Comparison of ENCODE assay signal across 13 mouse cellular contexts in genomic region chr17:30212647-30213046, GRCm38 (mm10).
DNase-seq lines count a peak whose midpoint lies in the region; ATAC-seq lines count a peak whose summit lies in the region.
"Had no signal": no experiment of that assay in that cellular context is flagged by ENCODE, and none has a peak within 500 bp of the region (broad histone marks: within the 10 kb centered on the region; RNA-seq: fewer than 3 reads in every experiment).

No protein-coding gene starts in this region.

- H3K4me3 ChIP-seq in hindbrain, embryonic 12.5 days, result no peak overlapping the region
- no peak overlapping the region for H3K4me3 ChIP-seq in hindbrain, embryonic 10.5 days
- H3K4me3 ChIP-seq in lung, embryonic 16.5 days (ENCODE audit: low read length), result no peak overlapping the region
- no peak overlapping the region for H3K4me3 ChIP-seq in midbrain, embryonic 16.5 days (ENCODE audit: low read depth, low read length)
- H3K4me3 ChIP-seq: embryonic facial prominence, embryonic 12.5 days; heart, adult 2 months; liver, embryonic 13.5 days had no signal

- H3K27me3 ChIP-seq in hindbrain, embryonic 12.5 days, result no peaks in the 10 kb centered on the region
- no peaks in the 10 kb centered on the region for H3K27me3 ChIP-seq in hindbrain, embryonic 10.5 days (ENCODE audit: insufficient read depth, poor library complexity, severe bottlenecking)
- H3K27me3 ChIP-seq in lung, embryonic 16.5 days (ENCODE audit: control insufficient read depth, insufficient read depth, low read depth, low read length), result no peaks in the 10 kb centered on the region
- H3K27me3 ChIP-seq in midbrain, embryonic 16.5 days (ENCODE audit: control insufficient read depth, insufficient read depth, low read depth, low read length), result no peaks in the 10 kb centered on the region
- H3K27me3 ChIP-seq: embryonic facial prominence, embryonic 12.5 days; liver, embryonic 13.5 days had no signal

- DNase-seq in cerebellum, postnatal 14 days, result peak; percentile 79 to 80
- no peak for DNase-seq in hindbrain, embryonic 10.5 days (ENCODE audit: low spot score)
- no peak for DNase-seq in lung, adult 18-20 months
- DNase-seq in thymus, postnatal 0 days (ENCODE audit: low spot score), result no peak
- DNase-seq: heart, adult 2 months; kidney, adult 9 months; liver, embryonic 13.5 days; right cerebral cortex, postnatal 4 days had no signal

- no peak for ATAC-seq in cerebellum, adult (ENCODE audit: insufficient number of reproducible peaks, low FRiP score, low TSS enrichment)
- no peak for ATAC-seq in hindbrain, embryonic 12.5 days (ENCODE audit: low FRiP score)
- peak; percentile 45; the same call in 1 of the 2 replicates for ATAC-seq in lung, embryonic 16.5 days (ENCODE audit: low read depth)
- ATAC-seq in midbrain, embryonic 16.5 days, result no peak

- H3K9me3 ChIP-seq in hindbrain, embryonic 12.5 days (replicated peaks), result no peaks in the 10 kb centered on the region
- H3K9me3 ChIP-seq in hindbrain, embryonic 10.5 days, result no peaks in the 10 kb centered on the region
- H3K9me3 ChIP-seq in lung, embryonic 16.5 days (ENCODE audit: control insufficient read depth, low read length), result no peaks in the 10 kb centered on the region
- H3K9me3 ChIP-seq in midbrain, embryonic 16.5 days (replicated peaks; ENCODE audit: control insufficient read depth, low read length, poor library complexity, severe bottlenecking), result no peaks in the 10 kb centered on the region
- H3K9me3 ChIP-seq: embryonic facial prominence, embryonic 12.5 days; liver, embryonic 13.5 days had no signal

- H3K36me3 ChIP-seq in hindbrain, embryonic 12.5 days, result peaks cover 33% of the 10 kb centered on the region
- H3K36me3 ChIP-seq in hindbrain, embryonic 10.5 days, result peaks cover 67% of the 10 kb centered on the region
- H3K36me3 ChIP-seq in lung, embryonic 16.5 days (ENCODE audit: control insufficient read depth, insufficient read depth, low read length), result peaks cover 9% of the 10 kb centered on the region
- no peaks in the 10 kb centered on the region for H3K36me3 ChIP-seq in midbrain, embryonic 16.5 days (ENCODE audit: control insufficient read depth, insufficient read depth, low read length)

- no peak overlapping the region for H3K9ac ChIP-seq in hindbrain, embryonic 12.5 days
- H3K9ac ChIP-seq in lung, embryonic 16.5 days (ENCODE audit: low read length), result no peak overlapping the region
- H3K9ac ChIP-seq in midbrain, embryonic 16.5 days (ENCODE audit: low read depth, low read length), result no peak overlapping the region
- H3K9ac ChIP-seq: embryonic facial prominence, embryonic 12.5 days; liver, embryonic 13.5 days had no signal

- 92% methylated on average over 12 of the region's 12 CpGs for WGBS in hindbrain, embryonic 12.5 days
- WGBS in hindbrain, embryonic 10.5 days, result 92% methylated on average over 12 of the region's 12 CpGs
- 57% methylated on average over 12 of the region's 12 CpGs for WGBS in lung, embryonic 16.5 days
- 67% methylated on average over 12 of the region's 12 CpGs for WGBS in midbrain, embryonic 16.5 days

- H3K4me1 ChIP-seq in hindbrain, embryonic 12.5 days, result 0 out of 2 replicates have a peak, but pooled peaks cover 5% of the 10 kb centered on the region
- H3K4me1 ChIP-seq in hindbrain, embryonic 10.5 days (replicated peaks), result peaks cover 14% of the 10 kb centered on the region; the same call in 1 of the 2 replicates
- H3K4me1 ChIP-seq in lung, embryonic 16.5 days (replicated peaks; ENCODE audit: control insufficient read depth, insufficient read depth, low read length), result no peaks in the 10 kb centered on the region; the same call in 1 of the 2 replicates
- H3K4me1 ChIP-seq in midbrain, embryonic 16.5 days (ENCODE audit: control insufficient read depth, insufficient read depth, low read length), result no peaks in the 10 kb centered on the region; the same call in 1 of the 2 replicates

- H3K4me2 ChIP-seq in hindbrain, embryonic 12.5 days (replicated peaks), result no peak overlapping the region
- no peak overlapping the region for H3K4me2 ChIP-seq in lung, embryonic 16.5 days (ENCODE audit: low read depth, low read length)
- no peak overlapping the region for H3K4me2 ChIP-seq in midbrain, embryonic 16.5 days (ENCODE audit: low read length)
- H3K4me2 ChIP-seq: embryonic facial prominence, embryonic 12.5 days; liver, embryonic 13.5 days had no signal

- peak overlapping the region; percentile 30; the same call in 1 of the 2 replicates for H3K27ac ChIP-seq in hindbrain, embryonic 12.5 days
- no peak overlapping the region for H3K27ac ChIP-seq in hindbrain, embryonic 10.5 days
- 0 out of 2 replicates have a peak overlapping the region, but pooled peaks have one; percentile 42 for H3K27ac ChIP-seq in lung, embryonic 16.5 days (ENCODE audit: low read length)
- H3K27ac ChIP-seq in midbrain, embryonic 16.5 days (ENCODE audit: low read length), result 0 out of 2 replicates have a peak overlapping the region, but pooled peaks have one; percentile 41
- H3K27ac ChIP-seq: embryonic facial prominence, embryonic 12.5 days; heart, adult 2 months; liver, embryonic 13.5 days had no signal

Comparison
In these comparisons a context has a peak if more than half of its experiments do, and no peak if none do; other contexts are left out.
1. DNase-seq: peak in cerebellum, postnatal 14 days (2 of 2); none in hindbrain, embryonic 10.5 days (single experiment), lung, adult 18-20 months (0 of 2) and thymus, postnatal 0 days (single experiment).